Mouse (Mus musculus) embryonic fibroblast, embryonic 13.5 days (primary cell): ENCODE results near the gene Atp6v0d1.
"Not testable (repeated sequence)": the region's sequence is repeated elsewhere in the genome, so short reads cannot be mapped to it uniquely, and the experiment has no call there.

ENCODE experiments used
- CTCF ChIP-seq: IDR thresholded peaks from 2 replicates; pipeline ENCODE4 v1.5.1; 2011; ENCODE audit warnings: mild to moderate bottlenecking, control low read depth, low read length, moderate library complexity, borderline replicate concordance; ENCODE audit not compliant: insufficient read depth
- POLR2A ChIP-seq: IDR thresholded peaks from 2 replicates; pipeline ENCODE4 v1.6.1; 2011; ENCODE audit warnings: low read depth, mild to moderate bottlenecking, control low read depth, low read length, moderate library complexity

- not testable (repeated sequence) for TF ChIP-seq CTCF, POLR2A
Observed at GRCm38 (mm10) chr8:105564573-105565229, 1.1 kb downstream of the Atp6v0d1 start.
